Mouse (Mus musculus): ENCODE data around the gene Scarf1.

DNA sequence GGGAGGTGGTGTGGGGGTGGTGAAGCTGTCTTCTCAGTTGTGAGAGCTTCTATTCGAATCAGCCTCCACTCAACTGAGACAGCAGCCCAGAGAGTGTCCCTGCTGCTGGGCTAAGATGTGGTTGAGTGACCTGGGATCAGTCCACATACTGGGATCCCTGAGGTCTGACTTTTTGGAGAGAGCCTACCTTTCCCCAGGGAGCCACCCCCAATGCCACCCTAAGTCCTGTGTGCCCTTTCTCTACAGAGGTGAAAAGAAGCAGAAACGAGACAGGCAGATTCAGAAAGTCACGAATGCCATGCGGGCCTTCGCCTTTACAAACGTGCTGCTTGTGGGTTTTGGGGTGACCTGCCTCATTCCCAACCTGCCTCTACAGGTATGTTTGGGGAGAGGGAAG, 54.8 kb downstream of the Scarf1 start:
- TF ChIP-seq POLR2A (IDR thresholded peaks at IDR 0.05; ENCODE audit: extremely low read depth, insufficient read depth, low read length), result no peak
- no peak for TF ChIP-seq CTCF (IDR thresholded peaks at IDR 0.05; ENCODE audit: low read depth, low read length)
